Mouse (Mus musculus) testis, adult 2 months (tissue): Measurements from ENCODE around the gene Vwa1. TPM values are rescaled to one million over a fixed set of nuclear protein-coding genes. Genes with fewer than 3 reads are reported as not detected.

ENCODE experiments used
- H3K27ac ChIP-seq: fragments of 200-500 bp; 2 replicates; pipeline ENCODE4 v1.5.1; 2012; ENCODE audit warnings: low read depth, low read length; ENCODE audit not compliant: control insufficient read depth, insufficient read depth
- H3K27me3 ChIP-seq: fragments of 200-500 bp; 2 replicates; pipeline ENCODE4 v1.6.1; 2012; ENCODE audit warnings: mild to moderate bottlenecking, low read length, moderate library complexity; ENCODE audit not compliant: control insufficient read depth, insufficient read depth
- H3K36me3 ChIP-seq: fragments of 200-500 bp; 2 replicates; pipeline ENCODE4 v1.6.1; 2012; ENCODE audit warnings: mild to moderate bottlenecking, low read length; ENCODE audit not compliant: control insufficient read depth, insufficient read depth
- H3K4me1 ChIP-seq: fragments of 200-500 bp; 2 replicates; pipeline ENCODE4 v1.6.1; 2012; ENCODE audit warnings: low read length; ENCODE audit not compliant: control insufficient read depth, insufficient read depth
- H3K4me3 ChIP-seq: fragments of 200-500 bp; 2 replicates; pipeline ENCODE4 v1.5.1; 2012; ENCODE audit warnings: low read depth, mild to moderate bottlenecking, low read length, moderate library complexity, mixed read lengths; ENCODE audit not compliant: control insufficient read depth
- CTCF ChIP-seq: fragments of 200-500 bp; IDR thresholded peaks from 2 replicates; pipeline ENCODE4 v1.5.1; 2012; ENCODE audit warnings: low read depth, mild to moderate bottlenecking, inconsistent platforms, low read length, moderate library complexity; ENCODE audit not compliant: control insufficient read depth, insufficient read depth, insufficient replicate concordance
- POLR2A ChIP-seq: fragments of 200-500 bp; IDR thresholded peaks from 2 replicates; pipeline ENCODE4 v1.6.1; 2012; ENCODE audit warnings: low read depth, mild to moderate bottlenecking, inconsistent platforms, low read length, moderate library complexity; ENCODE audit not compliant: control insufficient read depth
- polyA plus RNA-seq: library from polyadenylated mRNA; depleted of rRNA; stranded (reverse); fragments of >200 nt; gene quantifications from 2 replicates; pipeline ENCODE4 v1.2.3, GENCODE M21; 2012

Gene Vwa1
- polyA plus RNA-seq, 1 experiment: 5.6 TPM

DNA sequence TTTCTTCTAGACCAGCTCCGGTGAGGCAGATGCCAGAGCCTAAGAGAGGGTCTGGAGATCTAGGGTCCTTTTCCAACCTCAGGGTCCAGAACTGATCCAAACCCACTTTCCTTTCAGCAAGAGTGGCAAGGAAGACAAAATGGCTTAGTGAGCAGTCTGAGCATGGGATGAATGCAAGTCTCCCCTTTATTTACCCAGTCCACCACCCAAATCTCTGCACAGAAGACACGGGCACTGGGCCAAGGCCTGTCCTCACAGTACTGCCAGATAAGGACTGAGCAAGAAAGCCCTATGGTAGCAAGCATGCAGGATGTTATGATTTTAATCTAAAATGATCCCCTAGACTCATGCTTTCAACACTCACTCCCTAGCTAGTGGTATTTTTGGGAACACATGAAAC is 3.3 kb upstream of the Vwa1 start:
- no peak overlapping the region for H3K4me3 ChIP-seq
- H3K27ac ChIP-seq: peak overlapping the region; percentile 50; the same call in 1 of the 2 replicates
- no peaks in the 10 kb centered on the region for H3K27me3 ChIP-seq
- no peaks in the 10 kb centered on the region for H3K36me3 ChIP-seq
- H3K4me1 ChIP-seq: peaks cover 29% of the 10 kb centered on the region
- TF ChIP-seq POLR2A (no peak), CTCF (no peak)

DNA sequence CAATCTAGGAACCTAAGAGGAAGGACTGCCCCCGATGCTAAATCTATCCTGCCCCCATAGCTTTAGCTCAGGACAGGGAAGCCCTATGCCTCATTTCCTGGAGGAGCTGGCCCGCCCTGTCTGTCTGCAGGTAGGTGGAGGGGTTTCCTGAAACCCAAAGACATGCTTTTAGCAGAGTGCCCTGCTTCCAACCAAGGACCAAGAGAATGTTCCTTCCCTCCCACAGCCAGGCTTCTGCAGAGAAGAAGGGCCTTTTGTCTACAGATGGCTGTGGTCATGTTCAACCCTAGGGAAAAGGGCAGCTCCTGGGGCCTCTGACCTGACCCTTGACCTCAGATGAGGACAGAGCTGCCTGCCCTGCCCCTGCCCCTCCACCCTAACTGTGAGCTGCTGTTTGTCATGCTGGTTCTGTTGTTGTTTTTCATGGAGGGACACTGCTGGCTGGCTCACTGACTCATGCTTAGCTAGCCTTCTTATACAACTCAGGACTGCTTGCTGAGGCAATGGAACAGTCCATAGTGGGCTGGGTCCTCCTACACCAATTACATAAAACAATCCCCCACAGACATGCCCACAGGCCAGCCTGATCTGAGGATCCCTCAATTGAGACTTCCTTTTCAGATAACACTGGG is 2.3 kb upstream of the Vwa1 start:
- H3K4me1 ChIP-seq: peaks cover 29% of the 10 kb centered on the region
- TF ChIP-seq POLR2A (no peak), CTCF (no peak)

DNA sequence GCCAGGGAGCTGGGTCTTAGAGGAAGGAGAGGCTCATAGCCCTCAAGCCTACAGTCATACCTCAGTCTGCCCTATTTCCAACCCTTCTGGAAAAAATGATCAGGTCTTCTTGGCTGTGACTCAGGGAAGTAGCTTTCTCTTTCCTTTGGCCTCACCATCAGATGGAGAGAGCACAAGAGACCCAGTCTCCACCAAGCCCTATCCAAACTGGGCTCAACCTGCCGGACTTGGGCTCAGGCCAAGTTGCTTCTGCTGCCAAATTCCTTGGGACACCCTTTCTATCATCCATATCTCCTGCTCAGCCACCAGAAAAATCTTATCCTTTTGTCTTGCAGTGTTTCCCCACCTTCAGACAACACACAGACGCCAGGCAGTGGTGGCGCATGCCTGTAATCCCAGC is 1.4 kb upstream of the Vwa1 start:
- H3K4me1 ChIP-seq: peaks cover 26% of the 10 kb centered on the region
- peak overlapping the region; percentile 85 for H3K27ac ChIP-seq
- no peaks in the 10 kb centered on the region for H3K27me3 ChIP-seq
- no peak for TF ChIP-seq POLR2A
- TF ChIP-seq CTCF: no peak
- H3K4me3 ChIP-seq: no peak overlapping the region
- H3K36me3 ChIP-seq: no peaks in the 10 kb centered on the region

More for the DNA sequence above, 2.3 kb upstream of the Vwa1 start:
- H3K27ac ChIP-seq: peak overlapping the region; percentile 71
- H3K4me3 ChIP-seq: no peak overlapping the region
- no peaks in the 10 kb centered on the region for H3K27me3 ChIP-seq
- no peaks in the 10 kb centered on the region for H3K36me3 ChIP-seq

DNA sequence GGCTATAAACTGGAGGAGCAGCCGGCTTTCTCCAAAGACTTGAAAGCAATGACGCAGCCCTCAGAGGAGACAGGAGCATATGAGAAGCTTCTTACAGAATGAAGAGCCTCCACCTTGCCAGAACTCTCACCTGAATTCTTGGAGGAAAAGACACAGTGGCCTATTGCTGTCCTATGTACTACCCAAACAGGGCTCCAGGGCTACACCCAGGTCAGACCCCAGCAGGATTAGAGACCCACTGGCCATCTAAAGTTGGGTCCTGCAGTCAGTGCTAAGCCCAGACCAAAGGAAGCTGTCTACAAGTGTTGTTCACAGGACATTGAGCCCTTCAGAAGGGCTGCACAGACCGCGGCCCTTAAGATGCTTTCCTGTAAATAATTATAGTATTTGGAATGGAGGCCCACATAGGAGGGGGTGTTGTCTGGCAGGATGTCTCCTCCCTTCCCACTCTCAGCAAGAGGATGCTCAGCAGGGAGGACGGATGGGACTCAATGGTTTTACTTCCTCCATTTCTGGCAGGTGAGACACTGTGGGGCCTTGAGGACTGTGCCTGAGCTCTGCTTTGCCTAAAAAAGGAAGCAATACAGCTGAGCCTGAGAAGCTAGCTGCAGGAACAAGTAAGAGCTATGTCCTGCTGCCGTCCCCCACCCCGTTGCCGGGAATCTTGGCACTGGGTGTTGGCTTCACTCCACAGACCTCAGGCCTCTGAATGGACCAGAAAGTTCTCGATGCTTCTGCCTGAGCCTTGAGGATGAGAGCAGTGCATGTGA is 658 bp upstream of the Vwa1 start:
- Histone ChIP-seq H3K27ac (peak overlapping the region; percentile 85), H3K4me1 (peaks cover 32% of the 10 kb centered on the region), H3K36me3 (no peaks in the 10 kb centered on the region), H3K4me3 (no peak overlapping the region), H3K27me3 (no peaks in the 10 kb centered on the region)
- TF ChIP-seq CTCF: no peak
- peak; percentile 30; the same call in 1 of the 2 replicates for TF ChIP-seq POLR2A

DNA sequence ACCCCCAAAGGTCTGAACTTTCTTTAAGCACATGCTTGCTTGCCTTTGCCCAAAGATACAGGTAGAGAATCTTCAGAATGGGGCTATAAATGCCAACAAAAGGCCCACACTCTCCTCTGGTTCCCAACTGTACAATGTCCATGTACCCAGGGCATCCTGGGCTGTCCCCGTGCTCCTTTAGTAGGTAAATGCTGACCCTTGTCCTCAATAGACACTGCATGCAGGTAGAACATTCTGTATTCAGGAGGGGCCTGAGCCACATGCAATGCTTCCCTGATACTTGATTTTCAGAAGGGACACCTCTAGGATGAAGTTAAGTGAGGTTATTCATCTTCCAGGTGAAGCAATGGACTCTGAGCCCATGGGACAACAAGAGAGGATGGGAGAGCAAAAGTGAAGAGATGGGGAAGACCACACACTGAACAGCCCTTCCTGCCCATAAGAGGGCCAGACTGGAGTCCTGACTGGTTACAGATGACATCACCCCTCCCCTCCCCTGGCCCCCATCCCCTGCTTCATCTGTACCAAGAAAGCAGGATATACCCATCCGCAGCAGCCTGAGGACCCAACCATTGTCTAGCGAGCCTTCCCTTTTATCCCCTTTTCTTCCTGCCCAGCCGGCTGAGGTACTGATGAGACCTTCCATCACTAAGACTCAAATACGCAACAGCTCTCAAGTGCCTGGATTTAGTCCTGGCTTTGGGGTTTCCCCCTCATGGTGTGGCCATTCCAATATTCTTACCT is 991 bp downstream of the Vwa1 start:
- TF ChIP-seq POLR2A (no peak), CTCF (no peak)
- peaks cover 39% of the 10 kb centered on the region for H3K4me1 ChIP-seq
- H3K27ac ChIP-seq: no peak overlapping the region
- H3K27me3 ChIP-seq: no peaks in the 10 kb centered on the region
- peak overlapping the region; percentile 12 for H3K4me3 ChIP-seq
- H3K36me3 ChIP-seq: no peaks in the 10 kb centered on the region

DNA sequence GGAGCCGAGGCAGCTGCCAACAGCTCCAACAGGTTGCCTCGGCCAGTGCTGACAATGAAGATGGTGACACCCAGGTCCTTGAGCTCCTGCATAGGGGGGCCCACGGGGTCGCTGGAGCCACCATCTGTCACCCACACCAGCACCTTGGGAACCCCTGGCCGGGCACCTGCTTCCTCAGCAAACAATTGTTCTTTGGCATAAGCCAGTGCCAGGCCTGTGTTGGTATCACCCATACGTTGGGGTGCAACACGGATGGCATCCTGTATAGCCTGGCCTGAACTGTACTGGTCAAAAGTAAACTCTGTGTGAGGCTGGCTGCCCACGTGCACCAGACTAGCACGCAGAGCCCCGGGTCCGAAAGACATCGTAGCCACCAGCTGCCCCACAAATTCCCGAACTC is 1.7 kb downstream of the Vwa1 start:
- no peaks in the 10 kb centered on the region for H3K27me3 ChIP-seq
- H3K4me1 ChIP-seq: peaks cover 39% of the 10 kb centered on the region
- H3K27ac ChIP-seq: no peak overlapping the region
- TF ChIP-seq POLR2A (no peak), CTCF (no peak)
- H3K36me3 ChIP-seq: no peaks in the 10 kb centered on the region
- no peak overlapping the region for H3K4me3 ChIP-seq

DNA sequence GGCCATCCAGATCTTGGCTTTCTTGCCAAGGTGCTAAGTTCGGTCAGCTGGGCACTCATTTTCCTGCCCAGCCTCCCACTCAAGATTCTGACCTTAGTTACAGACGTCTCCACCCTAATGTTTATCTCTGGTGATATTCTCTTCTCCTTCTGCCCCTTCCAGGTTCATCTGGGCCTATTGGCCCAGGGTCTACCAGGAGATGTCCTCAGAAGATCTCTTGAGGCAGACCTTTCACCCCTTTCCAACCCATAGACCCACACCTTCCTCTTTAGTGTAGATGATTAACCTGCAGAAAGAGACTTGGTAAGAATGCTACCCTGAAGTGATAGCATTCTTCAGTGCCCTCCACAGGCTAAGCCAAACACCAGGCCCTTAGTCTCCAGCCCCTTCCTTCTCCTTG is 2.8 kb downstream of the Vwa1 start:
- no peaks in the 10 kb centered on the region for H3K27me3 ChIP-seq
- H3K4me1 ChIP-seq: peaks cover 32% of the 10 kb centered on the region
- no peak for TF ChIP-seq POLR2A
- no peak for TF ChIP-seq CTCF

More for the DNA sequence above, 2.8 kb downstream of the Vwa1 start:
- Histone ChIP-seq H3K36me3 (no peaks in the 10 kb centered on the region), H3K4me3 (no peak overlapping the region), H3K27ac (no peak overlapping the region)
